ENCODE assay signal across 7 mouse cellular contexts in genomic region chr5:139686530-139687249, GRCm38 (mm10). TPM values are rescaled to one million over a fixed set of nuclear protein-coding genes. Genes with fewer than 3 reads are reported as not detected.
A peak's percentile ranks its signal among the peaks of the same experiment; 100 is the strongest.
DNase-seq lines count a peak whose midpoint lies in the region; ATAC-seq and TF ChIP-seq lines count a peak whose summit lies in the region.

No protein-coding gene starts in this region.

- peaks cover 76% of the 10 kb centered on the region for H3K27me3 ChIP-seq in midbrain, embryonic 10.5 days (ENCODE audit: low read depth, poor library complexity, severe bottlenecking)
- no peaks in the 10 kb centered on the region; the same call in none of the 2 replicates for H3K27me3 ChIP-seq in midbrain, postnatal 0 days (ENCODE audit: insufficient read depth, low read length)

- no peak for TF ChIP-seq CTCF in midbrain, postnatal 0 days (IDR thresholded peaks at IDR 0.05)

- no peak overlapping the region for H3K9ac ChIP-seq in midbrain, postnatal 0 days (replicated peaks; ENCODE audit: low read length, poor library complexity, severe bottlenecking)

- WGBS in midbrain, embryonic 10.5 days: 27% methylated on average over 21 of the region's 21 CpGs
- 27% methylated on average over 21 of the region's 21 CpGs for WGBS in midbrain, postnatal 0 days

- 0 out of 2 replicates have a peak overlapping the region, but pooled peaks have one; percentile 38 for H3K27ac ChIP-seq in midbrain, embryonic 10.5 days (replicated peaks)
- no peak overlapping the region for H3K27ac ChIP-seq in midbrain, postnatal 0 days (ENCODE audit: low read depth, low read length)

- no peaks in the 10 kb centered on the region for H3K36me3 ChIP-seq in midbrain, embryonic 10.5 days
- H3K36me3 ChIP-seq in midbrain, postnatal 0 days (ENCODE audit: insufficient read depth, low read length): no peaks in the 10 kb centered on the region

- no peak overlapping the region for H3K4me2 ChIP-seq in midbrain, postnatal 0 days (ENCODE audit: low read depth, low read length, poor library complexity, severe bottlenecking)

- H3K9me3 ChIP-seq in midbrain, embryonic 10.5 days (replicated peaks): no peaks in the 10 kb centered on the region
- no peaks in the 10 kb centered on the region for H3K9me3 ChIP-seq in midbrain, postnatal 0 days (ENCODE audit: low read length)

- no peak for ATAC-seq in midbrain, postnatal 0 days (ENCODE audit: low FRiP score)
- ATAC-seq in granulocyte monocyte progenitor cell, adult 5-6 weeks (replicated peaks; ENCODE audit: poor library complexity, severe bottlenecking): peak; percentile 94

- peaks cover 33% of the 10 kb centered on the region for H3K4me1 ChIP-seq in midbrain, embryonic 10.5 days
- peaks cover 2% of the 10 kb centered on the region; the same call in 1 of the 2 replicates for H3K4me1 ChIP-seq in midbrain, postnatal 0 days (ENCODE audit: insufficient read depth, low read length)

- 0 out of 2 replicates have a peak overlapping the region, but pooled peaks have one; percentile 10 for H3K4me3 ChIP-seq in midbrain, embryonic 10.5 days
- H3K4me3 ChIP-seq in midbrain, postnatal 0 days (ENCODE audit: low read depth, low read length): no peak overlapping the region

- peak; percentile 46 for DNase-seq in midbrain, embryonic 10.5 days (ENCODE audit: low spot score)
- DNase-seq in midbrain, postnatal 0 days (ENCODE audit: low spot score): no peak
- peak; percentile 85 for DNase-seq in embryo, embryonic 10 days (ENCODE audit: low spot score)
- peak; percentile 69 for DNase-seq in lung, postnatal 10 days
- peak; percentile 63 for DNase-seq in urinary bladder, postnatal 14 days (ENCODE audit: low spot score)
- DNase-seq in gastrocnemius, postnatal 10 days: no peak

RNA-seq across cellular contexts. Expression of gene Micall2, which starts 49.4 kb away (rescaled TPM):
- 5.7 and 7.8 TPM in 2 replicates for polyA plus RNA-seq in midbrain, embryonic 10.5 days (2016; fragmentation: Nextera tagmentation; extraction: Ambion mirVana)
- total RNA-seq in midbrain, postnatal 0 days (2014; rRNA removed): 10.8 and 16.6 TPM in 2 replicates
- 15.1 and 17.4 TPM in 2 replicates for polyA plus RNA-seq in midbrain, postnatal 0 days (2015; fragmentation: Nextera tagmentation; extraction: Ambion mirVana)
- 8.3 and 9.7 TPM in 2 replicates for total RNA-seq in granulocyte monocyte progenitor cell, adult 5-6 weeks (2014; fragmentation: Nextera tagmentation)
- total RNA-seq in granulocyte monocyte progenitor cell, adult 5-6 weeks (2017): 2.8 and 3.9 TPM in 2 replicates
- total RNA-seq in gastrocnemius, postnatal 10 days (2021): 1 to 10 TPM; 3.8 to 5.7 TPM

Comparison
In these comparisons a context has a peak if more than half of its experiments do, and no peak if none do; other contexts are left out.
1. DNase-seq: peak in midbrain, embryonic 10.5 days (single experiment), embryo, embryonic 10 days (single experiment), lung, postnatal 10 days (single experiment) and urinary bladder, postnatal 14 days (single experiment); none in midbrain, postnatal 0 days (single experiment) and gastrocnemius, postnatal 10 days (single experiment).